Mouse (Mus musculus): ENCODE results near the gene Mgat1.

GRCm38 (mm10) chr11:49235459-49236207, 8.4 kb upstream of the Mgat1 start:
- TF ChIP-seq CTCF (IDR thresholded peaks at IDR 0.05; ENCODE audit: borderline replicate concordance, extremely low read depth, insufficient read depth, insufficient read length) (no peak), POLR2A (IDR thresholded peaks at IDR 0.05; ENCODE audit: borderline replicate concordance, extremely low read depth, insufficient read depth, insufficient read length, poor library complexity, severe bottlenecking) (no peak)

All from brain, embryonic 14.5 days (tissue).